Mouse (Mus musculus): ENCODE data around the gene Gba. TPM values are rescaled to one million over a fixed set of nuclear protein-coding genes. Genes with fewer than 3 reads are reported as not detected.

Gba gene
- total and polyA plus RNA-seq, 3 experiments: 49.1 to 55.0 TPM; not detected in 1

- Histone ChIP-seq H3K36me3 (ENCODE audit: control insufficient read depth in 1 of 2, insufficient read depth in 2 of 2, low read length in 2 of 2) (peaks cover 26 to 33% of the 10 kb centered on the region in 2 experiments), H3K27me3 (ENCODE audit: control insufficient read depth in 1 of 2, insufficient read depth in 2 of 2, low read length in 2 of 2) (no peaks in the 10 kb centered on the region), H3K27ac (ENCODE audit: control insufficient read depth, low read depth, low read length) (peak within 1 kb of the TSS; percentile 71), H3K4me1 (ENCODE audit: control insufficient read depth in 1 of 2, insufficient read depth in 2 of 2, low read length in 2 of 2) (peaks cover 7 to 31% of the 10 kb centered on the region in 2 experiments; a peak in 3 of 4 replicates), H3K9me3 (replicated peaks; ENCODE audit: insufficient read depth, low read length) (no peaks in the 10 kb centered on the region), H3K4me3 (ENCODE audit: control insufficient read depth in 1 of 2, insufficient read depth in 1 of 2, low read depth in 2 of 2, low read length in 2 of 2) (peak within 1 kb of the TSS; percentile 58 to 91), H3K9ac (ENCODE audit: control insufficient read depth, low read depth, low read length, poor library complexity, severe bottlenecking) (peak within 1 kb of the TSS; percentile 85), H3K79me2 (ENCODE audit: control insufficient read depth, insufficient read depth, low read length, poor library complexity) (peaks cover 23% of the 10 kb centered on the region)
- peak; percentile 99 for DNase-seq (ENCODE audit: low read depth, low spot score)
- TF ChIP-seq CHD1 (IDR thresholded peaks at IDR 0.05; ENCODE audit: low read depth, low read length) (no peak), MYC (IDR thresholded peaks at IDR 0.05; ENCODE audit: low read depth, low read length) (peak; percentile 96), ZKSCAN1 (IDR thresholded peaks at IDR 0.05; ENCODE audit: low read depth, low read length) (peak; percentile 69; the same call in 1 of the 2 replicates), CHD2 (IDR thresholded peaks at IDR 0.05; ENCODE audit: low read length) (peak; percentile 57; the same call in 1 of the 2 replicates), MYB (IDR thresholded peaks at IDR 0.05; ENCODE audit: low read depth, low read length) (no peak), TBP (IDR thresholded peaks at IDR 0.05; ENCODE audit: low read depth, low read length) (peak; percentile 57), ELF1 (IDR thresholded peaks at IDR 0.05; ENCODE audit: low read depth, low read length) (peak; percentile 96), CTCF (IDR thresholded peaks at IDR 0.05 in 2 of 3, conservative IDR thresholded peaks at IDR 0.05 in 1 of 3; ENCODE audit: control insufficient read depth in 1 of 3, insufficient read depth in 1 of 3, low read depth in 2 of 3, low read length in 3 of 3, poor library complexity in 1 of 3, severe bottlenecking in 1 of 3) (0 out of 6 replicates have a peak, but pooled peaks of 1 of the 3 experiments have one; percentile 5), HCFC1 (IDR thresholded peaks at IDR 0.05; ENCODE audit: low read depth, low read length) (peak; percentile 99), TAL1 (IDR thresholded peaks at IDR 0.05; ENCODE audit: low read length) (no peak), EP300 (IDR thresholded peaks at IDR 0.05; ENCODE audit: low read depth in 1 of 2, low read length in 2 of 2) (peak in 1 of 2 experiments; percentile 18; a peak in 1 of 4 replicates), POLR2AphosphoS2 (IDR thresholded peaks at IDR 0.05; ENCODE audit: low read length) (peak; percentile 100), MEF2A (IDR thresholded peaks at IDR 0.05; ENCODE audit: extremely low read depth, insufficient replicate concordance, low read depth, low read length, poor library complexity, severe bottlenecking) (no peak), GATA1 (IDR thresholded peaks at IDR 0.05; ENCODE audit: low read depth, low read length) (no peak; the same call in 1 of the 2 replicates), RCOR1 (IDR thresholded peaks at IDR 0.05; ENCODE audit: low read depth, low read length) (no peak), MAZ (IDR thresholded peaks at IDR 0.05; ENCODE audit: low read depth, low read length) (peak; percentile 97), UBTF (IDR thresholded peaks at IDR 0.05; ENCODE audit: borderline replicate concordance, insufficient read depth, low read depth, low read length) (no peak), GABPA (IDR thresholded peaks at IDR 0.05; ENCODE audit: low read depth, low read length) (no peak), E2F4 (IDR thresholded peaks at IDR 0.05; ENCODE audit: borderline replicate concordance, low read depth, low read length) (peak; percentile 88), BHLHE40 (IDR thresholded peaks at IDR 0.05; ENCODE audit: borderline replicate concordance, low read depth, low read length) (peak; percentile 99), NRF1 (IDR thresholded peaks at IDR 0.05; ENCODE audit: insufficient read depth, low read depth, low read length, poor library complexity, severe bottlenecking) (peak; percentile 90), USF1 (IDR thresholded peaks at IDR 0.05; ENCODE audit: low read depth, low read length) (peak; percentile 100), JUND (IDR thresholded peaks at IDR 0.05; ENCODE audit: low read depth, low read length) (no peak), MAX (IDR thresholded peaks at IDR 0.05; ENCODE audit: low read length) (peak; percentile 100), MAFK (IDR thresholded peaks at IDR 0.05; ENCODE audit: borderline replicate concordance, low read depth, low read length) (no peak), SIN3A (IDR thresholded peaks at IDR 0.05; ENCODE audit: low read length) (peak; percentile 93), ZC3H11A (IDR thresholded peaks at IDR 0.05; ENCODE audit: low read depth, low read length) (no peak), SMC3 (IDR thresholded peaks at IDR 0.05; ENCODE audit: low read depth, low read length) (no peak), USF2 (IDR thresholded peaks at IDR 0.05; ENCODE audit: borderline replicate concordance in 1 of 2, insufficient read depth in 1 of 2, low read depth in 1 of 2, low read length in 2 of 2) (peak; percentile 99), RAD21 (IDR thresholded peaks at IDR 0.05; ENCODE audit: low read depth, low read length) (no peak), ZMIZ1 (IDR thresholded peaks at IDR 0.05; ENCODE audit: low read depth, low read length) (peak; percentile 93), ETS1 (IDR thresholded peaks at IDR 0.05; ENCODE audit: low read depth, low read length) (no peak; the same call in 1 of the 2 replicates), NELFE (IDR thresholded peaks at IDR 0.05; ENCODE audit: low read depth, low read length) (peak; percentile 80), POLR2AphosphoS5 (IDR thresholded peaks at IDR 0.05; ENCODE audit: borderline replicate concordance, low read depth, low read length) (no peak; the same call in 1 of the 2 replicates)
Observed at GRCm38 (mm10) chr3:89177242-89178106, 25.3 kb upstream of the Gba start, which contains the start of gene Scamp3. Gene Scamp3, plus strand, starts transcription at chr3:89177473.
